Mouse (Mus musculus) CH12.LX (cell line): ENCODE data around the gene Rdm1. TPM values are rescaled to one million over a fixed set of nuclear protein-coding genes. Genes with fewer than 3 reads are reported as not detected.

ENCODE experiments used
- DNase-seq: peaks from one replicate; pipeline ENCODE4 v3.0.0-alpha.2; 2013; ENCODE audit errors: extremely low read depth
- H3K27ac ChIP-seq: 2 replicates; pipeline ENCODE4 v1.5.1; 2012; ENCODE audit warnings: low read depth, mild to moderate bottlenecking, control low read depth, moderate library complexity; ENCODE audit not compliant: insufficient read depth
- H3K27me3 ChIP-seq: replicated peaks from 2 replicates; pipeline ENCODE3; 2012; ENCODE audit warnings: inconsistent platforms
- H3K36me3 ChIP-seq, 2 experiments: replicated peaks in 1 of 2; 2 replicates each; pipeline versions ENCODE3 to v1.6.1; 2012; ENCODE audit warnings: inconsistent platforms in 1 of 2, low read length in 1 of 2, mild to moderate bottlenecking in 1 of 2, mixed read lengths in 1 of 2, moderate library complexity in 1 of 2; ENCODE audit not compliant: control insufficient read depth in 1 of 2, insufficient read depth in 1 of 2
- H3K4me1 ChIP-seq, 2 experiments: 2 replicates each; pipeline ENCODE4 v1.6.1; 2012; ENCODE audit warnings: inconsistent platforms in 1 of 2, moderate library complexity in 1 of 2; ENCODE audit not compliant: insufficient read depth in 2 of 2, control insufficient read depth in 1 of 2
- H3K4me2 ChIP-seq: 2 replicates; pipeline ENCODE4 v1.6.1; 2012; ENCODE audit warnings: low read depth, mild to moderate bottlenecking, control low read depth; ENCODE audit not compliant: poor library complexity, insufficient read depth, severe bottlenecking
- H3K4me3 ChIP-seq, 3 experiments: fragments of 150-350 bp in 1 of 3; sonication (generic) in 1 of 3; replicated peaks in 1 of 3; 2 replicates each; pipeline versions ENCODE3 to v1.5.1; 2011 to 2012; ENCODE audit warnings: low read depth in 2 of 3, low read length in 2 of 3, mild to moderate bottlenecking in 2 of 3, moderate library complexity in 2 of 3, control low read depth in 1 of 3, improper control_type of control experiment in 1 of 3, inconsistent platforms in 1 of 3, mixed read lengths in 1 of 3; ENCODE audit not compliant: poor library complexity in 1 of 3
- H3K79me2 ChIP-seq: replicated peaks from 2 replicates; pipeline ENCODE4 v1.6.1; 2012; ENCODE audit warnings: mild to moderate bottlenecking, moderate library complexity; ENCODE audit not compliant: control insufficient read depth, poor library complexity, insufficient read depth, severe bottlenecking; ENCODE audit errors: extremely low read depth
- H3K9ac ChIP-seq: 2 replicates; pipeline ENCODE4 v1.6.1; 2012; ENCODE audit warnings: low read depth, mild to moderate bottlenecking, control low read depth, moderate library complexity; ENCODE audit not compliant: insufficient read depth
- H3K9me3 ChIP-seq: replicated peaks from 2 replicates; pipeline ENCODE3; 2012; ENCODE audit warnings: low read length, inconsistent platforms, mixed read lengths
- CHD1 ChIP-seq: IDR thresholded peaks from 2 replicates; pipeline ENCODE4 v1.6.1; 2012; ENCODE audit warnings: low read depth, low read length, improper control_type of control experiment, inconsistent platforms
- ELF1 ChIP-seq: IDR thresholded peaks from 2 replicates; pipeline ENCODE4 v1.6.1; 2014; ENCODE audit warnings: low read depth, mild to moderate bottlenecking, inconsistent platforms, low read length, improper control_type of control experiment
- ETS1 ChIP-seq: conservative IDR thresholded peaks from 2 replicates; pipeline ENCODE4 v1.6.1; 2012; ENCODE audit warnings: low read depth, mild to moderate bottlenecking, inconsistent platforms, low read length, improper control_type of control experiment, moderate library complexity
- IRF4 ChIP-seq: IDR thresholded peaks from 2 replicates; pipeline ENCODE4 v1.6.1; 2014; ENCODE audit warnings: low read depth, mild to moderate bottlenecking, inconsistent platforms, low read length, improper control_type of control experiment
- JUN ChIP-seq: IDR thresholded peaks from 2 replicates; pipeline ENCODE4 v1.6.1; 2011; ENCODE audit warnings: low read depth, mild to moderate bottlenecking, low read length, improper control_type of control experiment, moderate library complexity; ENCODE audit not compliant: insufficient read depth
- MAFK ChIP-seq: IDR thresholded peaks from 2 replicates; pipeline ENCODE4 v1.6.1; 2011; ENCODE audit warnings: low read length, improper control_type of control experiment; ENCODE audit not compliant: insufficient replicate concordance
- MAZ ChIP-seq: IDR thresholded peaks from 2 replicates; pipeline ENCODE4 v1.6.1; 2012; ENCODE audit warnings: low read depth, mild to moderate bottlenecking, inconsistent platforms, low read length, improper control_type of control experiment, moderate library complexity
- MEF2A ChIP-seq: IDR thresholded peaks from 2 replicates; pipeline ENCODE4 v1.6.1; 2014; ENCODE audit warnings: low read depth, mild to moderate bottlenecking, inconsistent platforms, low read length, improper control_type of control experiment, borderline replicate concordance
- NELFE ChIP-seq: IDR thresholded peaks from 2 replicates; pipeline ENCODE4 v1.6.1; 2011; ENCODE audit warnings: low read depth, low read length, improper control_type of control experiment
- NRF1 ChIP-seq: IDR thresholded peaks from 2 replicates; pipeline ENCODE4 v1.6.1; 2014; ENCODE audit warnings: low read depth, mild to moderate bottlenecking, inconsistent platforms, low read length, improper control_type of control experiment, moderate library complexity
- RAD21 ChIP-seq: IDR thresholded peaks from 2 replicates; pipeline ENCODE4 v1.6.1; 2011; ENCODE audit warnings: low read depth, mild to moderate bottlenecking, low read length, improper control_type of control experiment, moderate library complexity
- TBP ChIP-seq: conservative IDR thresholded peaks from 2 replicates; pipeline ENCODE4 v1.6.1; 2011; ENCODE audit warnings: low read depth, low read length, improper control_type of control experiment
- ZC3H11A ChIP-seq: IDR thresholded peaks from 2 replicates; pipeline ENCODE4 v1.6.1; 2012; ENCODE audit warnings: low read depth, mild to moderate bottlenecking, inconsistent platforms, low read length, improper control_type of control experiment
- dilution Hi-C: fragments of 300-500 bp; cut with MboI; formaldehyde crosslinking; loops from 2 replicates; pipeline ENCODE4 v1.14.3; 2020; ENCODE audit warnings: low sequenced_read_pairs; ENCODE audit not compliant: extremely low pct_unique_long_range_greater_than_20kb, extremely low pct_ligation_motif_present
- in situ Hi-C: fragments of 300-500 bp; cut with MboI; formaldehyde crosslinking; loops from 3 replicates; pipeline ENCODE4 v1.14.3; 2019; ENCODE audit warnings: low sequenced_read_pairs, low pct_ligation_motif_present, low pct_unique_long_range_greater_than_20kb, mixed read lengths
- polyA plus RNA-seq: library from polyadenylated mRNA; unstranded; fragments of >175 nt; gene quantifications from 2 replicates; pipeline ENCODE4 v1.2.1, GENCODE M21; 2012; ENCODE audit warnings: low read depth; ENCODE audit not compliant: insufficient read length
- total RNA-seq, 2 experiments: library from RNA; depleted of rRNA; stranded (reverse); fragments of 300-350 nt in 1 of 2; fragments of >200 nt in 1 of 2; gene quantifications; 2 replicates each; pipeline ENCODE4 v1.2.3; 2012 to 2014

Gene Rdm1
- total and polyA plus RNA-seq, 3 experiments: 9.6 to 28.5 (median 19.2) TPM

DNA sequence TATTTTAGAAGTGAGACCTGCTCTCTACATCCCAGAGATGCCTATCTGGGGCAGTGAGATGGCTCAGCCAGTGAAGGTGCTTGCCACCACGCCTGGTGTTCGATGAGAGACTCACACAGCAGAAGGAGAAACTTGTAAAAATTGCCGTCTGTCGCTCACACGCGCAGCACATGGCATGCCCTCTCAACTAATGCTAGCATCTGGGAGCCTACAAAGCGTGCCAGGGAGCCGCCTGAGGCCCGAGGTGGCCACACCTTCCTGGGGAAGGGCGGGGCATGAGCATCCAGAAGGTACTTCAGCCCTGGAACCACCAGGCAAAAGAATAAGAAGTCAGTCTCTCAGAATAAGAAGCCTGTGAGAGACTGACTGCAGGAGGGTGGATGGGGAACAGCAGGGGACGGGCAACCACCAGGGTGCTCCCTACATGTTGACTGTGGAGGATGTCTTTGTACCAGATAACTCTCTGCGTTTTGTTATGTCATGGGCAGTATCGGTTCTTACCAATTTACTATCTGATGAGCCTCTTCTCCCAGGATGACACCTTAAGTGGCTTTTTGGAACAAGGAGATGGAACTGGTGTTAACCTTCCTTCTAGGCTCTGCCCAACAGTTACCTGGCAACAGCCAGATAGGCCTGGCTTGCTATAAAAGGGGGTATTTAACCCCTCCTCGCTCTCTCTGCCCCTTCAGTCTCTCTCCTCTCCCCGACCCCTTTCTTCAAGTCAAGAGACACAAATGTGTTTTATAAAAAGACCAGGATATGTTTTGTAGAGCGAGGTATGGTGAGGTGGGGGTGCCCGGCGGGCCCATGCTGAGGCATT is 9.8 kb upstream of the Rdm1 start:
- Histone ChIP-seq H3K79me2 (no peaks in the 10 kb centered on the region), H3K4me3 (no peak overlapping the region), H3K9me3 (peaks cover 5% of the 10 kb centered on the region), H3K4me1 (peaks cover 0 to 18% of the 10 kb centered on the region in 2 experiments; a peak in 2 of 4 replicates), H3K4me2 (no peak overlapping the region), H3K36me3 (no peaks in the 10 kb centered on the region), H3K9ac (no peak overlapping the region), H3K27me3 (peaks cover 16% of the 10 kb centered on the region), H3K27ac (no peak overlapping the region)
- no peak for DNase-seq
- in situ Hi-C loops: no loop called here
- dilution Hi-C loops: no loop called here
- TF ChIP-seq CHD1 (no peak), JUN (no peak), TBP (no peak), MAFK (no peak), ETS1 (no peak), NRF1 (no peak), NELFE (no peak), IRF4 (no peak), MAZ (no peak), MEF2A (no peak), ZC3H11A (no peak)

DNA sequence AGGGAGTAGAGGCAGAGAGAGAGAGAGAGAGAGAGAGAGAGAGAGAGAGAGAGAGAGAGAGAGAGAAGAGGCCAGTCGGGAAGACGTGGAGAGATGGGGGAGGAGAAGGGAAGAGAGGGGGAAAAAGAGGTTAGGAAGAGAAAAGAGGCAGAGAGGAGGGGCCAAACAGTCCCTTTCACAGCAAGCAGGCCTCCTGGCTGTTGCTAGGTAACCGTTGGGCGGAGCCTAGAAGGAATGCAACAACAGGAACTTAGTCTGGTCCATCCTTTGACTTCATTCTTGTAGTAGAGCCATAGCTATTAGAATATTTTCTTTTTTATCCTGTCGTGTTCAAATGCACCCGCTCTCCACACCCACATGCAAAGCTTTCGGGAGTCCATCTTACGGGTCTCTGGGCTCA is 9.1 kb upstream of the Rdm1 start:
- dilution Hi-C loops (no loop called here), in situ Hi-C loops (no loop called here)
- Histone ChIP-seq H3K9me3 (peaks cover 8% of the 10 kb centered on the region), H3K4me3 (no peak overlapping the region), H3K27me3 (peaks cover 16% of the 10 kb centered on the region), H3K36me3 (no peaks in the 10 kb centered on the region), H3K79me2 (no peaks in the 10 kb centered on the region), H3K4me2 (no peak overlapping the region), H3K9ac (no peak overlapping the region), H3K27ac (no peak overlapping the region), H3K4me1 (peaks cover 0 to 18% of the 10 kb centered on the region in 2 experiments; a peak in 2 of 4 replicates)
- TF ChIP-seq ELF1 (0 out of 2 replicates have a peak, but pooled peaks have one; percentile 20), IRF4 (no peak), RAD21 (no peak)
- peak; percentile 79 for DNase-seq
